Mouse (Mus musculus) megakaryocyte, embryonic 14.5 days (primary cell): Measurements from ENCODE around the gene Parp11.

Experiments used
- FLI1 ChIP-seq: IDR thresholded peaks from 2 replicates; pipeline ENCODE4 v1.6.1; 2012; ENCODE audit warnings: low read length, inconsistent platforms, mixed read lengths
- GATA1 ChIP-seq: IDR thresholded peaks from 3 replicates; pipeline ENCODE4 v1.6.1; 2012; ENCODE audit warnings: mixed read lengths, low read length, inconsistent platforms, borderline replicate concordance

DNA sequence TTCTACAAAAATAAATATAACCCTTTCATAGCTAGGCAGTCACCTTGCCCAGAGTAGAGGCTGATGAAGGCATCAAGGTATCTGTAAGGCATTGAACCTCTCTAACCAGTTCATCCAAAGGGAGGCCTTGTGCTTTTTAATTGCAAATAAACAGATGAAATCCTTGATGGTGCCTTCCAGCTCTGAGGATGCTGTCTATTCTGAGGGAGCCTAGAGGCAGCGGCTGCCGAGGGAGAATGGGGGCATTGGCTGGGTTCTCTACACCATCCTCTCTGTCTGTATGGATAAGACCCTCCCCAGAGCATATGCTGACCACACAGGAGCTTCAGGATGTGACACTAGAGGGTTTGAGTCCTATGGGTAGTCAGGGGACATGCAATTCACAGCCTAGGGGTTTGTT lies 28.3 kb upstream of the Parp11 start:
- no peak for TF ChIP-seq FLI1
- TF ChIP-seq GATA1, result no peak
